Mouse (Mus musculus): ENCODE results near the gene Clcn5. TPM values are rescaled to one million over a fixed set of nuclear protein-coding genes. Genes with fewer than 3 reads are reported as not detected.

The Clcn5 gene
- total and polyA plus RNA-seq, 3 experiments: 7.5 to 10.3 (median 10.2) TPM

GRCm38 (mm10) chrX:7197833-7198232 is 121.3 kb downstream of the Clcn5 start:
- no peak overlapping the region for H3K9ac ChIP-seq (ENCODE audit: insufficient read depth, low read depth)
- H3K9me3 ChIP-seq (replicated peaks; ENCODE audit: low read length): no peaks in the 10 kb centered on the region
- no peaks in the 10 kb centered on the region for H3K79me2 ChIP-seq (replicated peaks; ENCODE audit: control insufficient read depth, extremely low read depth, insufficient read depth, poor library complexity, severe bottlenecking)
- no peaks in the 10 kb centered on the region for H3K27me3 ChIP-seq (replicated peaks)
- dilution Hi-C loops (cut with MboI; ENCODE audit: extremely low pct_ligation_motif_present, extremely low pct_unique_long_range_greater_than_20kb, low sequenced_read_pairs): no loop called here
- no peak overlapping the region for H3K27ac ChIP-seq (ENCODE audit: insufficient read depth, low read depth)
- H3K4me3 ChIP-seq (replicated peaks in 1 of 3; ENCODE audit: low read depth in 2 of 3, low read length in 2 of 3, poor library complexity in 1 of 3): no peak overlapping the region
- no peaks in the 10 kb centered on the region for H3K4me1 ChIP-seq (ENCODE audit: control insufficient read depth in 1 of 2, insufficient read depth in 2 of 2)
- no peak for TF ChIP-seq PAX5 (IDR thresholded peaks at IDR 0.05; ENCODE audit: low read length)
- no peak for TF ChIP-seq USF1 (IDR thresholded peaks at IDR 0.05; ENCODE audit: low read depth, low read length)
- TF ChIP-seq POLR2A (IDR thresholded peaks at IDR 0.05; ENCODE audit: low read depth, low read length): no peak
- TF ChIP-seq ETS1 (conservative IDR thresholded peaks at IDR 0.05; ENCODE audit: low read depth, low read length): no peak
- no peak for TF ChIP-seq SIN3A (IDR thresholded peaks at IDR 0.05; ENCODE audit: low read length)
- no peak for TF ChIP-seq EP300 (IDR thresholded peaks at IDR 0.05; ENCODE audit: low read length)
- no peak for TF ChIP-seq MAZ (IDR thresholded peaks at IDR 0.05; ENCODE audit: low read depth, low read length)
- no peak for TF ChIP-seq NRF1 (IDR thresholded peaks at IDR 0.05; ENCODE audit: low read depth, low read length)
- no peak for TF ChIP-seq MAX (IDR thresholded peaks at IDR 0.05; ENCODE audit: low read length)
- TF ChIP-seq BHLHE40 (IDR thresholded peaks at IDR 0.05; ENCODE audit: low read depth, low read length): no peak
- no peak for TF ChIP-seq ELF1 (IDR thresholded peaks at IDR 0.05; ENCODE audit: low read depth, low read length)
- TF ChIP-seq ZC3H11A (IDR thresholded peaks at IDR 0.05; ENCODE audit: low read depth, low read length): no peak
- H3K36me3 ChIP-seq (replicated peaks in 1 of 2; ENCODE audit: control insufficient read depth in 1 of 2, insufficient read depth in 1 of 2, low read length in 1 of 2): no peaks in the 10 kb centered on the region
- no peak overlapping the region for H3K4me2 ChIP-seq (ENCODE audit: insufficient read depth, low read depth, poor library complexity, severe bottlenecking)
- no peak for DNase-seq (ENCODE audit: extremely low read depth)
- in situ Hi-C loops (cut with MboI; ENCODE audit: low pct_ligation_motif_present, low pct_unique_long_range_greater_than_20kb, low sequenced_read_pairs): no loop called here

DNA sequence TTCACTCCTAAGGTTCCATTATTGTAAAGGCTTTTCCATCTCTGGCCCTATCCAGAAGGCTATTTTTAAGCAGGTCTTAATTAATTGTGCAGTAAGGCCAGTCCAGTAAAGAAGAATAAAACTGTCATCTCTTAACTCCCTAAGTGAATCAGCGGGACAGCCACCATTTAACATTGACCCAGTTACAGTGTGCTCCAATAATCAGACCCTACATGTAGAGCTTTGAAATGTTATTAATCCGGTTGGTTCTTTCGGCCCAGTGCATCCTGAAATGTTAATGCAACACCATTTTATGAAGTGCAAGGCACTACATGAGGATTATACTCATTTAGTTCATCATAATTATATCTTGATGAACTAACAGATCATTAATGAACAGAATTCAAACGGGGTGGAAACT is 128.3 kb downstream of the Clcn5 start:
- H3K79me2 ChIP-seq (replicated peaks; ENCODE audit: control insufficient read depth, extremely low read depth, insufficient read depth, poor library complexity, severe bottlenecking): no peaks in the 10 kb centered on the region
- no peak overlapping the region for H3K4me2 ChIP-seq (ENCODE audit: insufficient read depth, low read depth, poor library complexity, severe bottlenecking)
- TF ChIP-seq MAX (IDR thresholded peaks at IDR 0.05; ENCODE audit: low read length): no peak
- no peak for TF ChIP-seq USF2 (conservative IDR thresholded peaks at IDR 0.05; ENCODE audit: low read depth, low read length)
- H3K27ac ChIP-seq (ENCODE audit: insufficient read depth, low read depth): no peak overlapping the region
- in situ Hi-C loops (cut with MboI; ENCODE audit: low pct_ligation_motif_present, low pct_unique_long_range_greater_than_20kb, low sequenced_read_pairs) (no loop called here), dilution Hi-C loops (cut with MboI; ENCODE audit: extremely low pct_ligation_motif_present, extremely low pct_unique_long_range_greater_than_20kb, low sequenced_read_pairs) (no loop called here)
- H3K4me3 ChIP-seq (replicated peaks in 1 of 3; ENCODE audit: low read depth in 2 of 3, low read length in 2 of 3, poor library complexity in 1 of 3): no peak overlapping the region
- H3K9me3 ChIP-seq (replicated peaks; ENCODE audit: low read length): no peaks in the 10 kb centered on the region
- no peaks in the 10 kb centered on the region for H3K27me3 ChIP-seq (replicated peaks)
- no peak overlapping the region for H3K9ac ChIP-seq (ENCODE audit: insufficient read depth, low read depth)
- no peaks in the 10 kb centered on the region for H3K4me1 ChIP-seq (ENCODE audit: control insufficient read depth in 1 of 2, insufficient read depth in 2 of 2)
- no peaks in the 10 kb centered on the region for H3K36me3 ChIP-seq (replicated peaks in 1 of 2; ENCODE audit: control insufficient read depth in 1 of 2, insufficient read depth in 1 of 2, low read length in 1 of 2)
- DNase-seq (ENCODE audit: extremely low read depth): no peak

DNA sequence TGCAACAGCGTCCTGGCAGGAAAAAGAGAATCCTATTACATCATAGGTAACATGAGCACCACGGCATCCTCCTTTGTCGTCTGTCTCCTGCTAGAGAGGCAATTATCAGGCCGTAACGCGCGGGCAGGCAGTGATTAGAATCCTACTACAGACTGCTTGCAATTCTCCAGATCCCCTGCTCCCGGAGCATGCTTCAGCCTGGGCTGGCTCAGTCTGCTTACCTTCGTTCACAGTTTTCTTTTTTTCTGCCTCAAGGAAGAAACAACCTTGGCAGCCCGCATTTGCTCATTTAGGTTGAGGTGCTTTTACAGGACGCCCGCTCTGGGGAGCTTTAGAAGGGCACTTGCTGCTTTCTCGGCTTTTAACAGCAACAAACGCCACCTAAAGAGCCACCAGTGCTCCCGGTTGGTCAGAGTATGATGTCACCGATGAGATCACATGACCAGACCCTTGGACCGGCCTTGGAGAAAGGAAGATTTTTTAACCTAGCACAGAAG is 130.8 kb downstream of the Clcn5 start:
- Histone ChIP-seq H3K27me3 (replicated peaks) (no peaks in the 10 kb centered on the region), H3K4me1 (ENCODE audit: control insufficient read depth in 1 of 2, insufficient read depth in 2 of 2) (no peaks in the 10 kb centered on the region), H3K9me3 (replicated peaks; ENCODE audit: low read length) (no peaks in the 10 kb centered on the region), H3K27ac (ENCODE audit: insufficient read depth, low read depth) (no peak overlapping the region), H3K4me3 (replicated peaks in 1 of 3; ENCODE audit: low read depth in 2 of 3, low read length in 2 of 3, poor library complexity in 1 of 3) (no peak overlapping the region), H3K4me2 (ENCODE audit: insufficient read depth, low read depth, poor library complexity, severe bottlenecking) (no peak overlapping the region), H3K79me2 (replicated peaks; ENCODE audit: control insufficient read depth, extremely low read depth, insufficient read depth, poor library complexity, severe bottlenecking) (no peaks in the 10 kb centered on the region), H3K9ac (ENCODE audit: insufficient read depth, low read depth) (no peak overlapping the region), H3K36me3 (replicated peaks in 1 of 2; ENCODE audit: control insufficient read depth in 1 of 2, insufficient read depth in 1 of 2, low read length in 1 of 2) (no peaks in the 10 kb centered on the region)
- no peak for TF ChIP-seq MAZ (IDR thresholded peaks at IDR 0.05; ENCODE audit: low read depth, low read length)
- TF ChIP-seq NRF1 (IDR thresholded peaks at IDR 0.05; ENCODE audit: low read depth, low read length): no peak
- TF ChIP-seq MEF2A (IDR thresholded peaks at IDR 0.05; ENCODE audit: borderline replicate concordance, low read depth, low read length): no peak
- TF ChIP-seq RCOR1 (conservative IDR thresholded peaks at IDR 0.05; ENCODE audit: low read depth, low read length): no peak
- TF ChIP-seq ZC3H11A (IDR thresholded peaks at IDR 0.05; ENCODE audit: low read depth, low read length): no peak
- no peak for TF ChIP-seq SMC3 (IDR thresholded peaks at IDR 0.05; ENCODE audit: low read depth, low read length)
- no peak for TF ChIP-seq IRF4 (IDR thresholded peaks at IDR 0.05; ENCODE audit: low read depth, low read length)
- TF ChIP-seq USF2 (conservative IDR thresholded peaks at IDR 0.05; ENCODE audit: low read depth, low read length): no peak
- TF ChIP-seq TCF12 (IDR thresholded peaks at IDR 0.05; ENCODE audit: low read depth, low read length): no peak
- no peak for TF ChIP-seq ETS1 (conservative IDR thresholded peaks at IDR 0.05; ENCODE audit: low read depth, low read length)
- TF ChIP-seq EP300 (IDR thresholded peaks at IDR 0.05; ENCODE audit: low read length): no peak
- no peak for TF ChIP-seq POLR2A (IDR thresholded peaks at IDR 0.05; ENCODE audit: low read depth, low read length)
- no peak for TF ChIP-seq CTCF (conservative IDR thresholded peaks at IDR 0.05 in 1 of 2, IDR thresholded peaks at IDR 0.05 in 1 of 2; ENCODE audit: low read depth in 2 of 2, low read length in 2 of 2)
- no peak for TF ChIP-seq RAD21 (IDR thresholded peaks at IDR 0.05; ENCODE audit: low read depth, low read length)
- no peak for TF ChIP-seq MAFK (IDR thresholded peaks at IDR 0.05; ENCODE audit: insufficient replicate concordance, low read length)
- TF ChIP-seq MXI1 (IDR thresholded peaks at IDR 0.05; ENCODE audit: low read depth, low read length): no peak
- TF ChIP-seq POLR2AphosphoS2 (IDR thresholded peaks at IDR 0.05; ENCODE audit: low read depth, low read length): no peak
- TF ChIP-seq SIN3A (IDR thresholded peaks at IDR 0.05; ENCODE audit: low read length): no peak
- no peak for TF ChIP-seq ELF1 (IDR thresholded peaks at IDR 0.05; ENCODE audit: low read depth, low read length)
- dilution Hi-C loops (cut with MboI; ENCODE audit: extremely low pct_ligation_motif_present, extremely low pct_unique_long_range_greater_than_20kb, low sequenced_read_pairs) (no loop called here), in situ Hi-C loops (cut with MboI; ENCODE audit: low pct_ligation_motif_present, low pct_unique_long_range_greater_than_20kb, low sequenced_read_pairs) (no loop called here)
- no peak for DNase-seq (ENCODE audit: extremely low read depth)

All from CH12.LX (cell line).